Mouse (Mus musculus): ENCODE results near the gene Pias1. TPM values are rescaled to one million over a fixed set of nuclear protein-coding genes. Genes with fewer than 3 reads are reported as not detected.

The Pias1 gene
- total and polyA plus RNA-seq, 3 experiments = 7.7 to 21.5 TPM; not detected in 1

- H3K27me3 ChIP-seq (ENCODE audit: control insufficient read depth in 1 of 2, insufficient read depth in 2 of 2, low read length in 2 of 2) = no peaks in the 10 kb centered on the region
- H3K36me3 ChIP-seq (ENCODE audit: control insufficient read depth in 1 of 2, insufficient read depth in 2 of 2, low read length in 2 of 2) = peaks cover 0 to 26% of the 10 kb centered on the region in 2 experiments; a peak in 3 of 4 replicates
- TF ChIP-seq MYC (IDR thresholded peaks at IDR 0.05; ENCODE audit: low read depth, low read length) (no peak), BHLHE40 (IDR thresholded peaks at IDR 0.05; ENCODE audit: borderline replicate concordance, low read depth, low read length) (no peak), MAX (IDR thresholded peaks at IDR 0.05; ENCODE audit: low read length) (no peak), CTCF (IDR thresholded peaks at IDR 0.05 in 2 of 3, conservative IDR thresholded peaks at IDR 0.05 in 1 of 3; ENCODE audit: control insufficient read depth in 1 of 3, insufficient read depth in 1 of 3, low read depth in 2 of 3, low read length in 3 of 3, poor library complexity in 1 of 3, severe bottlenecking in 1 of 3) (no peak), SMC3 (IDR thresholded peaks at IDR 0.05; ENCODE audit: low read depth, low read length) (no peak), HCFC1 (IDR thresholded peaks at IDR 0.05; ENCODE audit: low read depth, low read length) (no peak), UBTF (IDR thresholded peaks at IDR 0.05; ENCODE audit: borderline replicate concordance, insufficient read depth, low read depth, low read length) (no peak), USF1 (IDR thresholded peaks at IDR 0.05; ENCODE audit: low read depth, low read length) (no peak), RAD21 (IDR thresholded peaks at IDR 0.05; ENCODE audit: low read depth, low read length) (no peak), ETS1 (IDR thresholded peaks at IDR 0.05; ENCODE audit: low read depth, low read length) (no peak), ELF1 (IDR thresholded peaks at IDR 0.05; ENCODE audit: low read depth, low read length) (no peak), GATA1 (IDR thresholded peaks at IDR 0.05; ENCODE audit: low read depth, low read length) (no peak), CHD1 (IDR thresholded peaks at IDR 0.05; ENCODE audit: low read depth, low read length) (no peak), NELFE (IDR thresholded peaks at IDR 0.05; ENCODE audit: low read depth, low read length) (no peak)
- no peaks in the 10 kb centered on the region for H3K9me3 ChIP-seq (replicated peaks; ENCODE audit: insufficient read depth, low read length)
- peak overlapping the region; percentile 92 for H3K9ac ChIP-seq (ENCODE audit: control insufficient read depth, low read depth, low read length, poor library complexity, severe bottlenecking)
- H3K4me1 ChIP-seq (ENCODE audit: control insufficient read depth in 1 of 2, insufficient read depth in 2 of 2, low read length in 2 of 2) = peaks cover 0 to 16% of the 10 kb centered on the region in 2 experiments; a peak in 2 of 4 replicates
- H3K4me3 ChIP-seq (ENCODE audit: control insufficient read depth in 1 of 2, insufficient read depth in 1 of 2, low read depth in 2 of 2, low read length in 2 of 2) = peak overlapping the region; percentile 88 to 97
- peaks cover 42% of the 10 kb centered on the region for H3K79me2 ChIP-seq (ENCODE audit: control insufficient read depth, insufficient read depth, low read length, poor library complexity)
- peak; percentile 34 for DNase-seq (ENCODE audit: low read depth, low spot score)
- H3K27ac ChIP-seq (ENCODE audit: control insufficient read depth, low read depth, low read length) = no peak overlapping the region
Observed at GRCm38 (mm10) chr9:62979461-62980161, 8.1 kb downstream of the Pias1 start.

- Histone ChIP-seq H3K27ac (ENCODE audit: control insufficient read depth, low read depth, low read length) (no peak overlapping the region), H3K79me2 (ENCODE audit: control insufficient read depth, insufficient read depth, low read length, poor library complexity) (peaks cover 56% of the 10 kb centered on the region), H3K27me3 (ENCODE audit: control insufficient read depth in 1 of 2, insufficient read depth in 2 of 2, low read length in 2 of 2) (no peaks in the 10 kb centered on the region), H3K4me3 (ENCODE audit: control insufficient read depth in 1 of 2, insufficient read depth in 1 of 2, low read depth in 2 of 2, low read length in 2 of 2) (no peak overlapping the region), H3K9ac (ENCODE audit: control insufficient read depth, low read depth, low read length, poor library complexity, severe bottlenecking) (no peak overlapping the region), H3K36me3 (ENCODE audit: control insufficient read depth in 1 of 2, insufficient read depth in 2 of 2, low read length in 2 of 2) (peaks cover 1 to 30% of the 10 kb centered on the region in 2 experiments; a peak in 3 of 4 replicates), H3K4me1 (ENCODE audit: control insufficient read depth in 1 of 2, insufficient read depth in 2 of 2, low read length in 2 of 2) (peaks cover 0 to 16% of the 10 kb centered on the region in 2 experiments; a peak in 2 of 4 replicates), H3K9me3 (replicated peaks; ENCODE audit: insufficient read depth, low read length) (no peaks in the 10 kb centered on the region)
- no peak for TF ChIP-seq EP300 (IDR thresholded peaks at IDR 0.05; ENCODE audit: low read depth in 1 of 2, low read length in 2 of 2)
- no peak for TF ChIP-seq RCOR1 (IDR thresholded peaks at IDR 0.05; ENCODE audit: low read depth, low read length)
- TF ChIP-seq POLR2A (IDR thresholded peaks at IDR 0.05; ENCODE audit: control insufficient read depth in 1 of 2, insufficient read depth in 1 of 2, low read depth in 1 of 2, low read length in 2 of 2, poor library complexity in 1 of 2) = no peak
- TF ChIP-seq ELF1 (IDR thresholded peaks at IDR 0.05; ENCODE audit: low read depth, low read length) = no peak
- no peak for TF ChIP-seq ETS1 (IDR thresholded peaks at IDR 0.05; ENCODE audit: low read depth, low read length)
- TF ChIP-seq BHLHE40 (IDR thresholded peaks at IDR 0.05; ENCODE audit: borderline replicate concordance, low read depth, low read length) = no peak
- DNase-seq (ENCODE audit: low read depth, low spot score) = no peak
Observed at GRCm38 (mm10) chr9:62977152-62977551, 10.6 kb downstream of the Pias1 start.

All from MEL (cell line).